Mouse (Mus musculus) ES-E14 (cell line): ENCODE results near the gene Gcc2.

Source experiments
- CHD2 ChIP-seq: IDR thresholded peaks from 2 replicates; pipeline ENCODE4 v1.6.1; 2014; ENCODE audit warnings: mild to moderate bottlenecking, low read depth, low read length, inconsistent platforms
- HCFC1 ChIP-seq: IDR thresholded peaks from 2 replicates; pipeline ENCODE4 v1.6.1; 2012; ENCODE audit warnings: low read length, inconsistent platforms, borderline replicate concordance; ENCODE audit not compliant: insufficient read depth
- MAFK ChIP-seq: IDR thresholded peaks from 2 replicates; pipeline ENCODE4 v1.6.1; 2014; ENCODE audit warnings: mild to moderate bottlenecking, low read depth, low read length, inconsistent platforms; ENCODE audit not compliant: insufficient read depth
- ZC3H11A ChIP-seq: IDR thresholded peaks from 2 replicates; pipeline ENCODE4 v1.6.1; 2012; ENCODE audit warnings: low read depth, mild to moderate bottlenecking, inconsistent platforms, low read length, borderline replicate concordance
- ZNF384 ChIP-seq: IDR thresholded peaks from 2 replicates; pipeline ENCODE4 v1.6.1; 2012; ENCODE audit warnings: low read depth, low read length, inconsistent platforms

GRCm38 (mm10) chr10:58336156-58336555 is 80.9 kb downstream of the Gcc2 start:
- TF ChIP-seq ZNF384: no peak
- TF ChIP-seq MAFK: no peak
- TF ChIP-seq ZC3H11A: no peak
- TF ChIP-seq HCFC1: no peak
- TF ChIP-seq CHD2: no peak
